Mouse (Mus musculus): ENCODE measurements around the gene Nrf1.

DNA sequence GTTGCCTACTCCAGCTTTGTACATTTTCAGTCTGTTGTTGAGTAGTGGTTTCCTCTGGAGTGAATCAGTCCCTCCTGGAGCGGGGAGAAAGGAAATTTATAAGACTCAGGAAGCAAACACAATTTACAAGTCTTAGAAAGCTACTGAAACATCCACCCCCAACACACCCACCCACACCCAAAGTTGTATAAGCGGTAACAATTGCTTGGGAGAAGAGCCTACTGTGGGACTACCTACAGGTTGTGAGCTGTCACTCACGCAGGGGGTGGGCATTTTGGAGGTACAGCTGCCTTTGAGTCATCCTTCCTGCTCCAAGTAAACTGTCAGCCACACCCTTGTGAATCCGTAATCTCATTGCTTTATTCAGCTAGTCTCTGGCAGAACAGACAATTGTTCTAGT is 19.4 kb upstream of the Nrf1 start:
- TF ChIP-seq POLR2A (IDR thresholded peaks at IDR 0.05; ENCODE audit: insufficient read depth, low read depth, low read length) (no peak), CTCF (IDR thresholded peaks at IDR 0.05; ENCODE audit: insufficient read depth, low read depth, low read length) (no peak)

Data from olfactory bulb, adult 2 months (tissue).